Mouse (Mus musculus): ENCODE results near the gene Prrg2. TPM values are rescaled to one million over a fixed set of nuclear protein-coding genes. Genes with fewer than 3 reads are reported as not detected.

The Prrg2 gene
- polyA plus RNA-seq, 1 experiment: 18.2 TPM

- TF ChIP-seq POLR2A (IDR thresholded peaks at IDR 0.05; ENCODE audit: borderline replicate concordance, control insufficient read depth, low read depth, low read length) (no peak), CTCF (IDR thresholded peaks at IDR 0.05; ENCODE audit: control insufficient read depth, insufficient read depth, low read length) (no peak)
- 87% methylated on average over 4 of the region's 4 CpGs for WGBS
- H3K4me1 ChIP-seq (ENCODE audit: control insufficient read depth, insufficient read depth, low read length): no peaks in the 10 kb centered on the region
- H3K4me3 ChIP-seq (replicated peaks; ENCODE audit: control insufficient read depth, low read depth, low read length): no peak overlapping the region
- no peak overlapping the region for H3K27ac ChIP-seq (ENCODE audit: control insufficient read depth, insufficient read depth, low read depth, low read length, poor library complexity)
Measured at GRCm38 (mm10) chr7:45075405-45075804, 12.9 kb upstream of the Prrg2 start.

- Histone ChIP-seq H3K4me1 (ENCODE audit: control insufficient read depth, insufficient read depth, low read length) (no peaks in the 10 kb centered on the region), H3K27ac (ENCODE audit: control insufficient read depth, insufficient read depth, low read depth, low read length, poor library complexity) (no peak overlapping the region), H3K4me3 (replicated peaks; ENCODE audit: control insufficient read depth, low read depth, low read length) (no peak overlapping the region)
- TF ChIP-seq CTCF (IDR thresholded peaks at IDR 0.05; ENCODE audit: control insufficient read depth, insufficient read depth, low read length) (no peak), POLR2A (IDR thresholded peaks at IDR 0.05; ENCODE audit: borderline replicate concordance, control insufficient read depth, low read depth, low read length) (no peak)
- WGBS: 88% methylated on average over 12 of the region's 12 CpGs
Measured at GRCm38 (mm10) chr7:45073949-45074348, 11.5 kb upstream of the Prrg2 start.

GRCm38 (mm10) chr7:45073171-45073707, 10.8 kb upstream of the Prrg2 start:
- no peak overlapping the region for H3K4me3 ChIP-seq (replicated peaks; ENCODE audit: control insufficient read depth, low read depth, low read length)
- no peaks in the 10 kb centered on the region for H3K4me1 ChIP-seq (ENCODE audit: control insufficient read depth, insufficient read depth, low read length)
- WGBS: 37% methylated on average over 7 of the region's 7 CpGs
- H3K27ac ChIP-seq (ENCODE audit: control insufficient read depth, insufficient read depth, low read depth, low read length, poor library complexity): no peak overlapping the region
- TF ChIP-seq CTCF (IDR thresholded peaks at IDR 0.05; ENCODE audit: control insufficient read depth, insufficient read depth, low read length) (no peak), POLR2A (IDR thresholded peaks at IDR 0.05; ENCODE audit: borderline replicate concordance, control insufficient read depth, low read depth, low read length) (no peak)

- Histone ChIP-seq H3K4me1 (ENCODE audit: control insufficient read depth, insufficient read depth, low read length) (no peaks in the 10 kb centered on the region), H3K27ac (ENCODE audit: control insufficient read depth, insufficient read depth, low read depth, low read length, poor library complexity) (no peak overlapping the region), H3K4me3 (replicated peaks; ENCODE audit: control insufficient read depth, low read depth, low read length) (no peak overlapping the region)
- TF ChIP-seq POLR2A (IDR thresholded peaks at IDR 0.05; ENCODE audit: borderline replicate concordance, control insufficient read depth, low read depth, low read length) (no peak), CTCF (IDR thresholded peaks at IDR 0.05; ENCODE audit: control insufficient read depth, insufficient read depth, low read length) (peak; percentile 52; the same call in 1 of the 2 replicates)
- WGBS: 75% methylated on average over 2 of the region's 2 CpGs
Measured at GRCm38 (mm10) chr7:45072230-45072629, 9.8 kb upstream of the Prrg2 start.

GRCm38 (mm10) chr7:45069671-45070070, 7.2 kb upstream of the Prrg2 start:
- Histone ChIP-seq H3K27ac (ENCODE audit: control insufficient read depth, insufficient read depth, low read depth, low read length, poor library complexity) (no peak overlapping the region), H3K4me3 (replicated peaks; ENCODE audit: control insufficient read depth, low read depth, low read length) (no peak overlapping the region), H3K4me1 (ENCODE audit: control insufficient read depth, insufficient read depth, low read length) (no peaks in the 10 kb centered on the region)
- TF ChIP-seq POLR2A (IDR thresholded peaks at IDR 0.05; ENCODE audit: borderline replicate concordance, control insufficient read depth, low read depth, low read length) (no peak), CTCF (IDR thresholded peaks at IDR 0.05; ENCODE audit: control insufficient read depth, insufficient read depth, low read length) (no peak)
- 75% methylated on average over 2 of the region's 2 CpGs for WGBS

GRCm38 (mm10) chr7:45068000-45068318, 5.5 kb upstream of the Prrg2 start:
- no peaks in the 10 kb centered on the region for H3K4me1 ChIP-seq (ENCODE audit: control insufficient read depth, insufficient read depth, low read length)
- 33% methylated on average over 5 of the region's 5 CpGs for WGBS

GRCm38 (mm10) chr7:45067190-45067999, 4.9 kb upstream of the Prrg2 start:
- no peak overlapping the region for H3K4me3 ChIP-seq (replicated peaks; ENCODE audit: control insufficient read depth, low read depth, low read length)
- no peaks in the 10 kb centered on the region for H3K4me1 ChIP-seq (ENCODE audit: control insufficient read depth, insufficient read depth, low read length)
- TF ChIP-seq CTCF (IDR thresholded peaks at IDR 0.05; ENCODE audit: control insufficient read depth, insufficient read depth, low read length): no peak
- TF ChIP-seq POLR2A (IDR thresholded peaks at IDR 0.05; ENCODE audit: borderline replicate concordance, control insufficient read depth, low read depth, low read length): no peak
- 67% methylated on average over 4 of the region's 4 CpGs for WGBS
- H3K27ac ChIP-seq (ENCODE audit: control insufficient read depth, insufficient read depth, low read depth, low read length, poor library complexity): no peak overlapping the region

More at GRCm38 (mm10) chr7:45068000-45068318, 5.5 kb upstream of the Prrg2 start:
- Histone ChIP-seq H3K4me3 (replicated peaks; ENCODE audit: control insufficient read depth, low read depth, low read length) (no peak overlapping the region), H3K27ac (ENCODE audit: control insufficient read depth, insufficient read depth, low read depth, low read length, poor library complexity) (no peak overlapping the region)
- TF ChIP-seq POLR2A (IDR thresholded peaks at IDR 0.05; ENCODE audit: borderline replicate concordance, control insufficient read depth, low read depth, low read length) (no peak), CTCF (IDR thresholded peaks at IDR 0.05; ENCODE audit: control insufficient read depth, insufficient read depth, low read length) (peak; percentile 93)

- WGBS: 29% methylated on average over 11 of the region's 11 CpGs
- no peak for TF ChIP-seq CTCF (IDR thresholded peaks at IDR 0.05; ENCODE audit: control insufficient read depth, insufficient read depth, low read length)
- TF ChIP-seq POLR2A (IDR thresholded peaks at IDR 0.05; ENCODE audit: borderline replicate concordance, control insufficient read depth, low read depth, low read length): no peak
- Histone ChIP-seq H3K4me3 (replicated peaks; ENCODE audit: control insufficient read depth, low read depth, low read length) (peak overlapping the region; percentile 5), H3K4me1 (ENCODE audit: control insufficient read depth, insufficient read depth, low read length) (no peaks in the 10 kb centered on the region; the same call in 1 of the 2 replicates), H3K27ac (ENCODE audit: control insufficient read depth, insufficient read depth, low read depth, low read length, poor library complexity) (no peak overlapping the region)
Measured at GRCm38 (mm10) chr7:45061532-45062075, 873 bp downstream of the Prrg2 start.
